Mouse (Mus musculus): Measurements from ENCODE around the gene Dlx1. TPM values are rescaled to one million over a fixed set of nuclear protein-coding genes. Genes with fewer than 3 reads are reported as not detected.

The Dlx1 gene
- polyA plus RNA-seq, 1 experiment from 2014 or later = 12.5 TPM

DNA sequence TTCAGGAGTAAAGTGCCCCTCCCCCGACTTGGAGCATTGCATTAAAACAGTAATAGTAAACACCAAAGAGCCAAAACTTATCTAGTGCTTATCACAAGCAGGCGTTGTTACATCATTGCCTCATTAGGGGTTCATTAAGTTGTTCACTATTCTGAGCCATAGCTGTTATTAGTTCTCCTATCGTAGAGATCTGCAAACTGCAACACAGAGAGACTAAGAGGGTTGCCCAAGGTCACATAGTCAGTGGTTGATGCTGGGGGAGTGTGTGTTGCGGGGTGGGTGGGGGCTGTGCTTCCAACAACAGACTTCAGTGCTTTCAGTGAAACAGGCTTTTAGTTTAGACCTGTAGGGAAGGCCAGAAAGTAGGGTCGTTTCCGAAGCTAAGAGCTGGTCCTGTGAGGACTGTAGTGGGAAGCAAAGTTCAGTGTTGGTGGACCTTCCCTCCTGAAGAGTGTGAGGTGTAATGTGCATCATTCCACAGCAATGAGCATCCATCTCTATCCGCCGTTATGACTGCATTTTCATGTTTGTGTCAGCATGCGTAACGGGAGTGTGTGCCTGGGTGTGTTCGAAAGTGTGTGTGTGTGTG, 14.4 kb downstream of the Dlx1 start:
- no peak overlapping the region; the same call in 1 of the 2 replicates for H3K27ac ChIP-seq (replicated peaks)
- 22% methylated on average over 11 of the region's 11 CpGs for whole genome bisulfite sequencing
- H3K9ac ChIP-seq = no peak overlapping the region
- H3K27me3 ChIP-seq = peaks cover 87% of the 10 kb centered on the region
- H3K36me3 ChIP-seq = no peaks in the 10 kb centered on the region
- peaks cover 61% of the 10 kb centered on the region for H3K4me1 ChIP-seq
- no peak overlapping the region for H3K4me3 ChIP-seq (replicated peaks)
- no peak for ATAC-seq (ENCODE audit: insufficient number of reproducible peaks, low FRiP score, low TSS enrichment, low read depth)
- peak overlapping the region; percentile 45; the same call in 1 of the 2 replicates for H3K4me2 ChIP-seq (replicated peaks)
- no peaks in the 10 kb centered on the region for H3K9me3 ChIP-seq (replicated peaks)

- Histone ChIP-seq H3K4me3 (replicated peaks) (peak overlapping the region; percentile 32), H3K4me2 (replicated peaks) (peak overlapping the region; percentile 45), H3K36me3 (no peaks in the 10 kb centered on the region), H3K4me1 (peaks cover 61% of the 10 kb centered on the region), H3K9ac (no peak overlapping the region), H3K27ac (replicated peaks) (no peak overlapping the region), H3K9me3 (replicated peaks) (no peaks in the 10 kb centered on the region), H3K27me3 (peaks cover 84% of the 10 kb centered on the region)
- peak; percentile 45 for ATAC-seq (ENCODE audit: insufficient number of reproducible peaks, low FRiP score, low TSS enrichment, low read depth)
- WGBS = under 1% methylated on average over 29 of the region's 30 CpGs
These were observed 14.9 kb downstream of the Dlx1 start for GRCm38 (mm10) chr2:71542816-71543301.

- Histone ChIP-seq H3K9me3 (replicated peaks) (no peaks in the 10 kb centered on the region), H3K4me1 (peaks cover 61% of the 10 kb centered on the region), H3K9ac (no peak overlapping the region), H3K4me3 (replicated peaks) (peak overlapping the region; percentile 53), H3K27me3 (peaks cover 84% of the 10 kb centered on the region), H3K27ac (replicated peaks) (no peak overlapping the region), H3K36me3 (no peaks in the 10 kb centered on the region), H3K4me2 (replicated peaks) (peak overlapping the region; percentile 96)
- WGBS = 13% methylated on average over 9 of the region's 9 CpGs
- no peak for ATAC-seq (ENCODE audit: insufficient number of reproducible peaks, low FRiP score, low TSS enrichment, low read depth)
These were observed 15.6 kb downstream of the Dlx1 start for GRCm38 (mm10) chr2:71543531-71543930.

- no peak overlapping the region for H3K9ac ChIP-seq
These were observed 16.0 kb downstream of the Dlx1 start for GRCm38 (mm10) chr2:71543948-71544347.

GRCm38 (mm10) chr2:71544391-71545285, 16.7 kb downstream of the Dlx1 start:
- Histone ChIP-seq H3K4me3 (replicated peaks) (peak overlapping the region; percentile 53), H3K4me2 (replicated peaks) (peak overlapping the region; percentile 96), H3K9me3 (replicated peaks) (no peaks in the 10 kb centered on the region), H3K27me3 (peaks cover 84% of the 10 kb centered on the region), H3K36me3 (no peaks in the 10 kb centered on the region), H3K9ac (peak overlapping the region; percentile 12; the same call in 1 of the 2 replicates), H3K4me1 (peaks cover 55% of the 10 kb centered on the region), H3K27ac (replicated peaks) (peak overlapping the region; percentile 7; the same call in 1 of the 2 replicates)
- ATAC-seq (ENCODE audit: insufficient number of reproducible peaks, low FRiP score, low TSS enrichment, low read depth) = no peak
- 4% methylated on average over 61 of the region's 61 CpGs for WGBS

More at GRCm38 (mm10) chr2:71543948-71544347, 16.0 kb downstream of the Dlx1 start:
- Histone ChIP-seq H3K27me3 (peaks cover 84% of the 10 kb centered on the region), H3K9me3 (replicated peaks) (no peaks in the 10 kb centered on the region), H3K4me3 (replicated peaks) (peak overlapping the region; percentile 53), H3K27ac (replicated peaks) (no peak overlapping the region), H3K4me1 (peaks cover 61% of the 10 kb centered on the region), H3K36me3 (no peaks in the 10 kb centered on the region), H3K4me2 (replicated peaks) (peak overlapping the region; percentile 96)
- whole genome bisulfite sequencing = 7% methylated on average over 20 of the region's 20 CpGs
- ATAC-seq (ENCODE audit: insufficient number of reproducible peaks, low FRiP score, low TSS enrichment, low read depth) = no peak

- 0 out of 2 replicates have a peak overlapping the region, but pooled peaks have one; percentile 74 for H3K27ac ChIP-seq (replicated peaks)
- no peak for ATAC-seq (ENCODE audit: insufficient number of reproducible peaks, low FRiP score, low TSS enrichment, low read depth)
- peak overlapping the region; percentile 96 for H3K4me2 ChIP-seq (replicated peaks)
- H3K27me3 ChIP-seq = peaks cover 85% of the 10 kb centered on the region
- WGBS = 3% methylated on average over 32 of the region's 32 CpGs
- peak overlapping the region; percentile 40; the same call in 1 of the 2 replicates for H3K9ac ChIP-seq
- H3K9me3 ChIP-seq (replicated peaks) = no peaks in the 10 kb centered on the region
- no peaks in the 10 kb centered on the region for H3K36me3 ChIP-seq
- peaks cover 49% of the 10 kb centered on the region for H3K4me1 ChIP-seq
- peak overlapping the region; percentile 53 for H3K4me3 ChIP-seq (replicated peaks)
These were observed 17.5 kb downstream of the Dlx1 start for GRCm38 (mm10) chr2:71545401-71545881.

- peaks cover 84% of the 10 kb centered on the region for H3K27me3 ChIP-seq
- H3K4me1 ChIP-seq = peaks cover 43% of the 10 kb centered on the region
- H3K4me2 ChIP-seq (replicated peaks) = peak overlapping the region; percentile 96
- peak; percentile 48; the same call in 1 of the 2 replicates for ATAC-seq (ENCODE audit: insufficient number of reproducible peaks, low FRiP score, low TSS enrichment, low read depth)
- peak overlapping the region; percentile 40 for H3K9ac ChIP-seq
- H3K36me3 ChIP-seq = no peaks in the 10 kb centered on the region
- peak overlapping the region; percentile 74 for H3K27ac ChIP-seq (replicated peaks)
- peak overlapping the region; percentile 53 for H3K4me3 ChIP-seq (replicated peaks)
- under 1% methylated on average over 59 of the region's 59 CpGs for WGBS
- no peaks in the 10 kb centered on the region for H3K9me3 ChIP-seq (replicated peaks)
These were observed 18.1 kb downstream of the Dlx1 start for GRCm38 (mm10) chr2:71545882-71546639.

- Histone ChIP-seq H3K9ac (peak within 1 kb of the TSS; percentile 40), H3K4me3 (replicated peaks) (peak within 1 kb of the TSS; percentile 53), H3K27ac (replicated peaks) (peak within 1 kb of the TSS; percentile 74), H3K9me3 (replicated peaks) (no peaks in the 10 kb centered on the region), H3K27me3 (peaks cover 84% of the 10 kb centered on the region), H3K4me1 (peaks cover 39% of the 10 kb centered on the region), H3K4me2 (replicated peaks) (peak within 1 kb of the TSS; percentile 96), H3K36me3 (no peaks in the 10 kb centered on the region)
- ATAC-seq (ENCODE audit: insufficient number of reproducible peaks, low FRiP score, low TSS enrichment, low read depth) = peak; percentile 45; the same call in 1 of the 2 replicates
- under 1% methylated on average over 37 of the region's 37 CpGs for WGBS
These were observed 18.7 kb downstream of the Dlx1 start, which contains the start of gene Dlx2 for GRCm38 (mm10) chr2:71546640-71547071. Dlx2 (minus strand) TSS chr2:71546754.

DNA sequence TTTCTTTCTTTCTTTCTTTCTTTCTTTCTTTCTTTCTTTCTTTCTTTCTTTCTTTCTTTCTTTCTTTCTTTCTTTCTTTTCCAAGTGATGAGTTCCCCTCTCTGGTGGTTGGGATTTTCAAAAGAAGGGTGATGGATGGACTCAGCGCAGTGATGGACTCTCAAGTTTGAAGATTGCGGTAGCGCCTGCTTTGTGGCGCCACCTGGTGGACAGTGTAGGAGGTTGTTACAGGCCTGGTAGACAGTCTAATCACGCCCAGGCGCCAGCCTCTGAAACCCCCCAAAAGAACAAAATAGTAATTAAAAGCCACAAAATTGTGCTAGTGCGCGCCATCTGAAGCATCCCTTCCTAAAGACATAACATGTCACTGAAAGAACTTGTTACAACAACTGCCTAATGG, 19.9 kb downstream of the Dlx1 start:
- Histone ChIP-seq H3K27ac (replicated peaks) (no peak overlapping the region), H3K9me3 (replicated peaks) (no peaks in the 10 kb centered on the region), H3K4me3 (replicated peaks) (no peak overlapping the region), H3K27me3 (peaks cover 85% of the 10 kb centered on the region), H3K4me2 (replicated peaks) (no peak overlapping the region), H3K36me3 (no peaks in the 10 kb centered on the region), H3K9ac (no peak overlapping the region), H3K4me1 (peaks cover 35% of the 10 kb centered on the region)
- ATAC-seq (ENCODE audit: insufficient number of reproducible peaks, low FRiP score, low TSS enrichment, low read depth) = no peak
- WGBS = 6% methylated on average over 8 of the region's 8 CpGs

DNA sequence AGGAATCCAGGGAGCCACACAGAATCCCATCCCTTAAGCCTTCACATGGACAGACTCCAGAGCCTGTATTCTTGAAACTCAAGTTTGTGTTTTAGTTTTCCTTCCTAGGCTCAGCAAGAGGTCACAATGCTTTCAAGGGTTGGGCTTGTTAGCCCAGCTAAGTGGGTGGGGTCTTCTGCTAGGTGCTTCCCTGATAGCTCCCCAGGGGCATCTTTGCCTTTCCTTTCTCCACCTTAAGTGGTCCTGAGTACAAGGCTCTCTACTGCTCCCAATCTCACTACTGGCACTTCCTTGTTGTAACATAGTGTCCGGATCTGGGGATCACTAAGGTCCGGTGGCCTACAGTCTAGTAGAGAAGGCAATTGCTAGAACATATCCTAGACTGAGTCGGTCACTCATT, 22.4 kb downstream of the Dlx1 start:
- Histone ChIP-seq H3K9ac (no peak overlapping the region), H3K4me2 (replicated peaks) (no peak overlapping the region), H3K27ac (replicated peaks) (no peak overlapping the region), H3K4me1 (peaks cover 21% of the 10 kb centered on the region), H3K36me3 (no peaks in the 10 kb centered on the region), H3K9me3 (replicated peaks) (no peaks in the 10 kb centered on the region), H3K27me3 (peaks cover 70% of the 10 kb centered on the region), H3K4me3 (replicated peaks) (no peak overlapping the region)
- no peak for ATAC-seq (ENCODE audit: insufficient number of reproducible peaks, low FRiP score, low TSS enrichment, low read depth)
- 53% methylated on average over 3 of the region's 3 CpGs for WGBS
